Mouse (Mus musculus): ENCODE measurements at regions not wholly inside any gene's neighbourhood (a gene's known extent, or its start where the extent isn't known, plus 50 kb on each side); places are given as distances from the start of the nearest gene placed in this dataset.

DNA sequence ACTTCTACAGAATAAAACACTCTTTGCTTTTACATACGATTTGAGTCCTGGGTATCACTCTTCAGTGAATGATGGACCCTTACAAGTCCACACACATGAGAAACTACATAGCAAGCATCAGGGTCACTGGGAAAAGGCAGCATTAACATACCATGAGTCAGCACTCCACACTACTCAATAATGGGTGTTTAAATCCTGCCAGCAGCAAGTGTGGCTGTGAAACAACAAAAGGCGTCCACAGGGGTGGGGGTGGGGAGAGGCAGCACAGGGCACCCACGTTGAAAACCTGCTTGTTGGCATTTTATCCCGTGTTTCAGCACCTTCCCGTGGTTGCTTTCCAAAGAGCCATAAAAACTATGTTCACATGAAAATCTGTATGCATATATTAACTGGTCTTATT, 204.0 kb upstream of the Nabp1 start:
- H3K9ac ChIP-seq (ENCODE audit: low read length): no peak overlapping the region
- no peak overlapping the region for H3K4me3 ChIP-seq (ENCODE audit: low read depth, low read length)
- ATAC-seq (replicated peaks; ENCODE audit: low FRiP score) (no peak), DNase-seq (ENCODE audit: low spot score) (no peak)
- H3K4me1 ChIP-seq (replicated peaks; ENCODE audit: control insufficient read depth, insufficient read depth, low read length): no peaks in the 10 kb centered on the region
- H3K36me3 ChIP-seq (ENCODE audit: control insufficient read depth, insufficient read depth, low read length): no peaks in the 10 kb centered on the region
- no peaks in the 10 kb centered on the region for H3K9me3 ChIP-seq (ENCODE audit: control insufficient read depth, low read length)
- no peak overlapping the region for H3K27ac ChIP-seq (ENCODE audit: low read depth, low read length)
- WGBS: 79% methylated on average over 5 of the region's 5 CpGs
- no peaks in the 10 kb centered on the region for H3K27me3 ChIP-seq (ENCODE audit: control insufficient read depth, insufficient read depth, low read length)
- H3K4me2 ChIP-seq (ENCODE audit: low read depth, low read length, severe bottlenecking): no peak overlapping the region

DNA sequence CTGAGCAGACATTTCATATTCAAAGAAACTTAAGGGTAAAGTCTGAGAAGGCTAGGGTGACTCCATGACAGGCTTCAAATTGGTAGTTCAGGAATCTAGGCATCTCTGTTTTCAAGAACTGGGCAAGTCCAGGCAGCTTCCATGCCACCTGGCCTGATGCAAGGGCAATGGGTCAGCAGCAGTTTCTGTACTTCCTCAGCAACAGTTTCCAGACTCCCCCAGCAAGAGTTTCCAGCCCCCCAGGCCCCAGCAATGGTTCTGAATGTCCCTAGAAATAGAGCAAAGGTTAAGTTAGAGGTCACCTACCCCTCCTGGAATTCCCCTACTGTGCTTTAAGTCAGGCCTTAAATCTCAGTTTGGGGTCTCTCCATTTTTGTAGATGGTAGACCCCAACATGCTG, 203.6 kb upstream of the Nabp1 start:
- ATAC-seq (replicated peaks; ENCODE audit: low FRiP score): no peak
- H3K9me3 ChIP-seq (ENCODE audit: control insufficient read depth, low read length): no peaks in the 10 kb centered on the region
- H3K27me3 ChIP-seq (ENCODE audit: control insufficient read depth, insufficient read depth, low read length): no peaks in the 10 kb centered on the region
- H3K27ac ChIP-seq (ENCODE audit: low read depth, low read length): no peak overlapping the region
- H3K4me1 ChIP-seq (replicated peaks; ENCODE audit: control insufficient read depth, insufficient read depth, low read length): no peaks in the 10 kb centered on the region
- H3K4me3 ChIP-seq (ENCODE audit: low read depth, low read length): no peak overlapping the region
- no peaks in the 10 kb centered on the region for H3K36me3 ChIP-seq (ENCODE audit: control insufficient read depth, insufficient read depth, low read length)
- no peak overlapping the region for H3K9ac ChIP-seq (ENCODE audit: low read length)
- no peak overlapping the region for H3K4me2 ChIP-seq (ENCODE audit: low read depth, low read length, severe bottlenecking)
- no peak for DNase-seq (ENCODE audit: low spot score)

DNA sequence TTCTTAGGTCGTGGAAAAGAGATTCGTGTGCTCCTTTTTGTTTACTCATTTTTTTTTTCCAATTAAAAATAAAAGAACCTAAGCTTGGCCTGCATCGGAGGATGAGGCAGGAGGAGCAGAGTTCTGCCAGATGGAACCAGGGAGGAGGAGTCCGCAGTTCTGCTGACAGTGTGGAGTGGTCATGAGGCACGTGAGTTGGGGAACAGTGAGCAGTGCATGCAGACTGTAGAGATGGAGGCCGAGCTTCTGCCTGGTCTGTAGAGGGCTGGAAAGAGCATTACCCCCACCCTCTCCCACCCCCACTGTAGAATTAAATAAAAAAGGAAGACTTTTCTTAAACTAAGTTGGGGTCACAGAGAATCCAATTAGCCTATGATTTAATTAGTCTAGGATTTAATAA, 202.5 kb upstream of the Nabp1 start:
- WGBS: 81% methylated on average over 6 of the region's 6 CpGs
- no peaks in the 10 kb centered on the region for H3K27me3 ChIP-seq (ENCODE audit: control insufficient read depth, insufficient read depth, low read length)
- no peak for DNase-seq (ENCODE audit: low spot score)
- no peaks in the 10 kb centered on the region for H3K36me3 ChIP-seq (ENCODE audit: control insufficient read depth, insufficient read depth, low read length)
- no peak overlapping the region for H3K9ac ChIP-seq (ENCODE audit: low read length)
- no peaks in the 10 kb centered on the region for H3K9me3 ChIP-seq (ENCODE audit: control insufficient read depth, low read length)
- H3K4me3 ChIP-seq (ENCODE audit: low read depth, low read length): no peak overlapping the region
- no peak overlapping the region for H3K27ac ChIP-seq (ENCODE audit: low read depth, low read length)
- no peaks in the 10 kb centered on the region for H3K4me1 ChIP-seq (replicated peaks; ENCODE audit: control insufficient read depth, insufficient read depth, low read length)
- ATAC-seq (replicated peaks; ENCODE audit: low FRiP score): no peak
- H3K4me2 ChIP-seq (ENCODE audit: low read depth, low read length, severe bottlenecking): no peak overlapping the region

DNA sequence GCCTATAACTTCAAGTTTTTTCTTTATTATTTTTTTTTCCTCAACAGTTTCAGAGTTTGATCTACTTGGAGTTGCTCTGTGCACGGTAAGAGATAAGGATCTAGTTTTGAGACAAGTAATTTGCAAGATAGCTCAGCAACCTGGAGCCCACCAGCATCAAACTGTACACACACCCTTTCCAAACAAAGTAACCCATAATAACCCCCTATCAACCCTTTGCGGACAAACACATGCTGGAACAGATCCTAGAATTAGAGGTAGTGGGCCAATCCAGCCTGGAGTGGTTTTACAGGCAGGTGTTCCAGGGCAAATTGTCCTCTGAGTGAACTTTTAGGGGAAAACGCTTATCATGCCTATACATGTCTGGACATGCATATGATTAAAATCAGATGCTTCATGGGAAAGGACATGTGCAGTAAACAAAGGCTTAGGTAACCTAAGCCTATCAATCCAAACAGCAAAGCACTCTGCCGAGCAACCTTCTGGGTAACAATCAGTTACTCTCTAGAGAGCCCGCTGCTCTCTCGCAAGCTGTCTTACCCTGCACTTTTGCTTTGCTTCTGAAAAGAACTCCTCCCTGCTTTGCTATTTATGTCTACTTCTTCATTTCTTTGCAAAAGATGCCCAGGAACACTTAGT, 200.2 kb upstream of the Nabp1 start:
- H3K27me3 ChIP-seq (ENCODE audit: control insufficient read depth, insufficient read depth, low read length): no peaks in the 10 kb centered on the region
- no peak overlapping the region for H3K4me3 ChIP-seq (ENCODE audit: low read depth, low read length)
- H3K9me3 ChIP-seq (ENCODE audit: control insufficient read depth, low read length): no peaks in the 10 kb centered on the region
- no peak overlapping the region for H3K9ac ChIP-seq (ENCODE audit: low read length)
- WGBS: 71% methylated on average over 6 of the region's 6 CpGs
- no peaks in the 10 kb centered on the region for H3K4me1 ChIP-seq (replicated peaks; ENCODE audit: control insufficient read depth, insufficient read depth, low read length)
- DNase-seq (ENCODE audit: low spot score): no peak
- H3K36me3 ChIP-seq (ENCODE audit: control insufficient read depth, insufficient read depth, low read length): no peaks in the 10 kb centered on the region
- H3K27ac ChIP-seq (ENCODE audit: low read depth, low read length): no peak overlapping the region
- no peak overlapping the region for H3K4me2 ChIP-seq (ENCODE audit: low read depth, low read length, severe bottlenecking)
- no peak for ATAC-seq (replicated peaks; ENCODE audit: low FRiP score)

DNA sequence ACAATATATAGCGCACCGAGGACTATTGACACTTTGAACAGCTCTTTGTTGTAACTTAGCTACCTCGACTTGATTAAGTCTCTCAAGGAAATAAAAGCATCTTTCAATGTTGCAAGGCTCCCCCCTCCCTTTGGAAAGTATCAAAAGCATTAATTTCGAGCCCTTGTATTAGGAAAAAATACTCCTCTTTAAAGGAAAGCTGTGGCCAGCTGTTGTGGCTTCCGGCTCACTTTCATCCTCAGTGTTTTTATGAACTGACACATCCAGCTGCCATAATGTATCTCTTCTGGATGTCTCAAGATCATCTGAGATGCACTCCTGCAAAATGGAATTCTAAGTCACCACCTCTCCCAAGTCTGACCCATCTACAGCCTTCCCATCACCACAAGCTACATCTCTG, 199.6 kb upstream of the Nabp1 start:
- H3K4me2 ChIP-seq (ENCODE audit: low read depth, low read length, severe bottlenecking): no peak overlapping the region
- ATAC-seq (replicated peaks; ENCODE audit: low FRiP score) (no peak), DNase-seq (ENCODE audit: low spot score) (no peak)
- H3K4me1 ChIP-seq (replicated peaks; ENCODE audit: control insufficient read depth, insufficient read depth, low read length): no peaks in the 10 kb centered on the region
- WGBS: 37% methylated on average over 5 of the region's 5 CpGs
- no peaks in the 10 kb centered on the region for H3K27me3 ChIP-seq (ENCODE audit: control insufficient read depth, insufficient read depth, low read length)
- no peak overlapping the region for H3K27ac ChIP-seq (ENCODE audit: low read depth, low read length)
- H3K4me3 ChIP-seq (ENCODE audit: low read depth, low read length): no peak overlapping the region
- no peaks in the 10 kb centered on the region for H3K36me3 ChIP-seq (ENCODE audit: control insufficient read depth, insufficient read depth, low read length)
- no peaks in the 10 kb centered on the region for H3K9me3 ChIP-seq (ENCODE audit: control insufficient read depth, low read length)
- no peak overlapping the region for H3K9ac ChIP-seq (ENCODE audit: low read length)

DNA sequence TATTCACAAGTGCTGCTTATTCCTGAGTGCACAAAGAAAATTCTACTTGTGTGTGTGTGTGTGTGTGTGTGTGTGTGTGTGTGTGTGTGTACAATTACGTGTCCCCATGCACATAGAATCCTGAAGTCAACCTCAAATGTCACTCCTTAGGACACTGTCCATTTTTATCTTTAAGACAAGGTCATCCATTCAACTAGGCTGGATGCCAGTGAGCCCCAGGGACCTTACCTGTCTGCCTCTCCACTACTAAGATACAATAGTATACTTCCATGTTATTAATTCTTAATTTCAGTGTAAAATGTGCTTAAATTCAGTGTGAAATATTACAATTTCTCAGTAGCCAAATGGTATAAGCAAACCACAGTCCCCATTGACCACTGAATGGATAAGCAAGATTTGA, 193.5 kb upstream of the Nabp1 start:
- 74% methylated on average over 1 of the region's 1 CpGs for WGBS
- ATAC-seq (replicated peaks; ENCODE audit: low FRiP score) (no peak), DNase-seq (ENCODE audit: low spot score) (no peak)

DNA sequence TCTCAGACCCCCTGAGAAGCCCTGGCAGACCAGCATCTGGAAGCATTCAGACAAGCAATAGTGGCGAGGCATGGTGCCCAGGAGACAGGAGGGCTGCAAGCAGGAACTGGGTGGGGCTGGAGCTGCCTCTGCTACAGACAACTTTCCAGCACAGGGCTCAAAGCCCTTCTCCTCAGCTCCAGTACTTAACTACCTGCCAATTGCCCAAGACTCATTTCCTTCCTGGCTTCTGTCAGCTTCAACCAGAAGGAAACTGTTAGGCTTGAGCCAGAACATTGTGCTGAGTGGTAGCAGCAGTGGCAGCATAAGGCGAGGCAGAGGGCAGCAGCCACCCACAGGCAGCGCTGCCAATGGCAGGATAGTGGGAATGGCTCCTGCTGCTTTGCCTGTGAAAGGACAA, 193.1 kb upstream of the Nabp1 start:
- WGBS: 60% methylated on average over 3 of the region's 3 CpGs
- DNase-seq (ENCODE audit: low spot score): no peak
- Histone ChIP-seq H3K9ac (ENCODE audit: low read length) (no peak overlapping the region), H3K27me3 (ENCODE audit: control insufficient read depth, insufficient read depth, low read length) (no peaks in the 10 kb centered on the region), H3K36me3 (ENCODE audit: control insufficient read depth, insufficient read depth, low read length) (no peaks in the 10 kb centered on the region), H3K4me3 (ENCODE audit: low read depth, low read length) (no peak overlapping the region), H3K9me3 (ENCODE audit: control insufficient read depth, low read length) (no peaks in the 10 kb centered on the region), H3K4me1 (replicated peaks; ENCODE audit: control insufficient read depth, insufficient read depth, low read length) (no peaks in the 10 kb centered on the region), H3K4me2 (ENCODE audit: low read depth, low read length, severe bottlenecking) (no peak overlapping the region), H3K27ac (ENCODE audit: low read depth, low read length) (no peak overlapping the region)
- ATAC-seq (replicated peaks; ENCODE audit: low FRiP score): no peak

More for the DNA sequence above, 193.5 kb upstream of the Nabp1 start:
- no peak overlapping the region for H3K4me2 ChIP-seq (ENCODE audit: low read depth, low read length, severe bottlenecking)
- no peak overlapping the region for H3K9ac ChIP-seq (ENCODE audit: low read length)
- H3K36me3 ChIP-seq (ENCODE audit: control insufficient read depth, insufficient read depth, low read length): no peaks in the 10 kb centered on the region
- H3K9me3 ChIP-seq (ENCODE audit: control insufficient read depth, low read length): no peaks in the 10 kb centered on the region
- no peaks in the 10 kb centered on the region for H3K4me1 ChIP-seq (replicated peaks; ENCODE audit: control insufficient read depth, insufficient read depth, low read length)
- H3K27ac ChIP-seq (ENCODE audit: low read depth, low read length): no peak overlapping the region
- no peaks in the 10 kb centered on the region for H3K27me3 ChIP-seq (ENCODE audit: control insufficient read depth, insufficient read depth, low read length)
- H3K4me3 ChIP-seq (ENCODE audit: low read depth, low read length): no peak overlapping the region

DNA sequence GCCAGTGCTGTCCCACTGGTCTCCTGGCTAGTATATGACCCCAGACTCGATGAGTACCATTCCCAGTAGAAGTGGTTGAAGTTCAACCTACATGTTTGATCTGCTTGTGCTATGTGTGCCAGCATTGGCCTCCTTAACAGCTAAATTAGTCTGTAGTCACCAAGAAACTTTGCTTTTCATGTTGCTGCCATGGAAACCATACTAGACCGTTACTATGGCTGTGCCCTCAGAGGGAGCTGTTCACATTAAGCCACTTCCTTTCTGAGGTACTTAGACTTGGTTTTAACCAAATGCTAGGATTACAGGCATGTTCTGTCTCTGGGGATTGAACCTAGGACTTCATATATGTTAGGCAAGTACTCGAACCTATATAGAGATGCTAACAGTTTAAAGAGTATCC, 191.8 kb upstream of the Nabp1 start:
- Histone ChIP-seq H3K36me3 (ENCODE audit: control insufficient read depth, insufficient read depth, low read length) (no peaks in the 10 kb centered on the region), H3K4me2 (ENCODE audit: low read depth, low read length, severe bottlenecking) (no peak overlapping the region), H3K4me3 (ENCODE audit: low read depth, low read length) (no peak overlapping the region), H3K4me1 (replicated peaks; ENCODE audit: control insufficient read depth, insufficient read depth, low read length) (no peaks in the 10 kb centered on the region), H3K27ac (ENCODE audit: low read depth, low read length) (no peak overlapping the region), H3K9me3 (ENCODE audit: control insufficient read depth, low read length) (no peaks in the 10 kb centered on the region), H3K9ac (ENCODE audit: low read length) (no peak overlapping the region), H3K27me3 (ENCODE audit: control insufficient read depth, insufficient read depth, low read length) (no peaks in the 10 kb centered on the region)
- 65% methylated on average over 3 of the region's 3 CpGs for WGBS
- DNase-seq (ENCODE audit: low spot score) (no peak), ATAC-seq (replicated peaks; ENCODE audit: low FRiP score) (no peak)

DNA sequence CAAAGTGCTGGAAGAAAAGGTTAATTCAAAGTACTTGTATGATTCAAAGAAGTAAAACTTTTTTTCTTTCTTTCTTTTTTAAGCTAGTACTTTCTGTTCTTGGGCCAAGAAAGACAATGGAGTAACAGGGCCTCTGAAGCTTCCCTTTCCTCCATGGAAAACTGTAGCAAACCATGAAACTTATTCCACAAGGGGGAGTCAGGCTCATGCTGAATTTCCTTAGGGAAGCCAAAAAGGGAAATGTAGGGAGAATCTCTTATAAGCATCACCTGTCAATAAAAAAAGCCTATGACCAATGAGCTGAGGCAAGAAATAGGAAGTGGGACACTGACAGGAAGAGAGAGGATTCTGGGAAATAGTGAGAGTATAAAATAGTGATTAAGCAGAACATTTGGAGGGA, 190.7 kb upstream of the Nabp1 start:
- Histone ChIP-seq H3K9ac (ENCODE audit: low read length) (no peak overlapping the region), H3K27ac (ENCODE audit: low read depth, low read length) (no peak overlapping the region), H3K4me3 (ENCODE audit: low read depth, low read length) (no peak overlapping the region), H3K4me1 (replicated peaks; ENCODE audit: control insufficient read depth, insufficient read depth, low read length) (no peaks in the 10 kb centered on the region), H3K36me3 (ENCODE audit: control insufficient read depth, insufficient read depth, low read length) (no peaks in the 10 kb centered on the region), H3K9me3 (ENCODE audit: control insufficient read depth, low read length) (no peaks in the 10 kb centered on the region), H3K27me3 (ENCODE audit: control insufficient read depth, insufficient read depth, low read length) (no peaks in the 10 kb centered on the region), H3K4me2 (ENCODE audit: low read depth, low read length, severe bottlenecking) (no peak overlapping the region)
- ATAC-seq (replicated peaks; ENCODE audit: low FRiP score) (no peak), DNase-seq (ENCODE audit: low spot score) (no peak)
